Mouse (Mus musculus): Measurements from ENCODE around the gene Caly.

Gene Caly

DNA sequence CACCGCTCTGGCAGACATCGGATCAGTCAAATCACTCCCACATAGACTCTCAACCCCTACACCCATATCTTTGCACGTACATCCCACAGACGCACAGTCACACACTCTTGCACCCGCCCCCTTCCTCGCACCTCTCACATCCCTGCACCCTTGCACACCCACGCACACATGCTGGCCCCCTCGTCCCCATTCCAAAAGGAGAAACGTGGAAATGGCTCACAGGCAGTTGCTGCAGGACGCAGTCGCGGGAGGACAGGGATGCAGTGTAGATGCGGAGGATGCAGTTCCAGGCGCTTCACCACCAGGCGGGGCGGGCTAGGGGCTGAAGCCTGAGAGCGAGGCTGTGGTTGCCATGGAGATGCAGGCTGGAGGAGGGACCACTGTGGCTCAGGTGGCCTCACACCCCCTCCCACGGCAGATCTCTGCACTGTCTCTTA, at the start of gene Caly:
Gene Caly, minus strand, starts transcription at position 307 of the 437 bp plus-strand sequence.
- DNase-seq: peak; percentile 82

DNA sequence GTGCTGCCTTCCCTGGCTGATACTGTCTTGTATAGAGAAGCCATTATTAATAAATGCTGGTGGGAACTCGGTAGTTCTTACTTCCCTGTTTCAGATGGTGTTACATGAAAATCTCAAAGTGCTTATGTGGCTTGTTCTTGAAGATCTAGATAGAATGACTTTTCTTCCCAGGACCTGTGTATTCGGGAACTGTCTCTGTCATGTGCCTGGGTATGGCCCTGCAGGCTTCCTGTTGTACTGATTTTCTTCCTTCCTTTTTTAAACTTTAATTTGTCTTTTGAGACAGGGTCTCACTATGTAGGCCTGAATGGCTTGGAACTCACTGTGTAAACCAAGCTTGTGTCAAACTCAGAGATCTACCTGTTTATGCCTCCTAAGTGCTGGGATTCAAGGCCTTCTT, 45.6 kb upstream of the Caly start:
- no peak for DNase-seq

DNA sequence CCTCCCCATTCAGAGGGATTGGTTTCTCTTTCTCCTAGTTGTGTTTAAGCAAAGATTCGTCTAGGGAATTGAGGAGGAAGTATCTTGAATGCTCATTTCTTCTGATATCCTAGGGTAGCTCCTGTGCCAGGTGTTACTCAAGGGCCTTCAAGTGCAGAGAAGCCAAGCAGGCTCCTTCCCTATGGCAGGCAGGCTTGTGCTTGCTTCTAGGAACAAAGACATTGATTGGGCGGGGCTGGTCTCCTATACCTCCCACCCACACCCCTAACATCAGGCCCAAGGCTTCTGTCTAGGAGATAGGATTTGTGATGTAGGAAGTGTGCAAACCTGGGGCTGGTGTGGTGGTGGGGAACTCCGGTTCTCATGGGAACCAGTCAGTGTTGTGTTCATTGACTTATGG, 44.6 kb upstream of the Caly start:
- no peak for DNase-seq

DNA sequence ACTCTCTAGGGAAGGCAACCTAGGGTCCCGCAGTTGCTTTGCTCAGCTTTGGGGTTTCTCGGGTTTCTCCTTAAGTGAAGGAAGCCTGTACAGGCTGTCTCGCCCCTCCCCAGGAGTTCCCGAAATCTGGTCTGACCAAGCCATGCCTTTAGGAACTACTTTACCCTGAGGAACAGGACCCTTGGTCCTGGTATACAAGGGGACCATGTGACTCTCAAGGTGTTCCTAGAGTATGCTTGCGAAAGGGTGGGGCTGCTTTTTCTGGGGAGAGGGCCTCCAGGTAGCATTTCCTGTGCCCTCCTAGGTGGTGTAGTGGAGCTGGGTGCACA, 43.6 kb upstream of the Caly start:
- no peak for DNase-seq

DNA sequence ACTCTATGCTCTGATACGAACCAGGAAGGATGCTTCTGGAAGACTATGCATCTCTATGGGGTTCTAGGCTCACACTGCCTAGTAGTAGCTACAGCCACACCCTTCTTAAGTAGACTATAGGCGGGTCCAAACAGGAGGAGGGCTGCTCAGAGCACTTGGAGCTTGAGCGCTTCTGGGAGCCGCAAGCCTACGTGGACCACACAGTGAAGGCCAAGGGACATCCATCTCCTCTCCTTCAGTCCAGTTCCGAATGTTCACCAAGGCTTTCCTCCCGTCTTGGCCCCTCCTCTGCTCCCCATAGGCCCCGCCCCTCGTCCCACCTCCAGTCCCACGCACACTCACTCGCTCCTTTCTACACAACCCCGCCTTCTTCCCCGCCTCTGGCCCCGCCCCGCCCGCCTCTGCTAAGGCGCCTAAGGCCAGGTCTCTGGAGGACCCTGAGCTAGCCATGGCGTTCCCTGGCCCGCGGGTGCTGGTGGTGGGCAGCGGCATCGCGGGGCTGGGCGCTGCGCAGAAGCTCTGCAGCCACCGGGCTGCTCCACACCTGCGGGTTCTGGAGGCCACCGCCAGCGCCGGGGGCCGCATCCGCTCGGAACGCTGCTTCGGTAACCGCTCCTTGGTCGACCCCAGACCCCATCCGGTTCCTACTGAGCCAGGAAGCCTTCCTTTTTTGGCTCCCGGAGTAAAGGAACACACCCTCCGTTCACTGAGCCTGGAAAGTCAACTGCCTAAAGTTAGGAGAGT, 43.1 kb upstream of the Caly start:
- DNase-seq: peak; percentile 94

DNA sequence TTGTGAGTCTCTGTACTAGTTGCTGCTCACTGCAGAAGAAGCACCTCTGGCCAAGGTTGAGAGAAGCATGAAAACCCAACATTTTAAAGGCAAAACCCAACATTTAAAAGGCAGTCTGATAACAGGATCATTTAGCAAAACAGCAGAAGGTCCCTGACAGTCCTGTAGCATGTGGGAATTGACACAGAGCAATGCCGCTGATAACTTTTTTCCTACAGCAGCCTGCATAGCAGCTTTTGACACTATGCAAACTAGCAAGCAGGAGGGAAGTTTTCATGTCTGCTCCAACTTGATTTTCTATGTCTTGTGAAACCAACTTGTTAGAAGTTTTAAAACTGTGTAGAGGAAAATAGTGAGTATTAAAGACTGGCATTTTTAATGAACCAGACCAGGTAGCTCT, 42.0 kb upstream of the Caly start:
- DNase-seq: no peak

DNA sequence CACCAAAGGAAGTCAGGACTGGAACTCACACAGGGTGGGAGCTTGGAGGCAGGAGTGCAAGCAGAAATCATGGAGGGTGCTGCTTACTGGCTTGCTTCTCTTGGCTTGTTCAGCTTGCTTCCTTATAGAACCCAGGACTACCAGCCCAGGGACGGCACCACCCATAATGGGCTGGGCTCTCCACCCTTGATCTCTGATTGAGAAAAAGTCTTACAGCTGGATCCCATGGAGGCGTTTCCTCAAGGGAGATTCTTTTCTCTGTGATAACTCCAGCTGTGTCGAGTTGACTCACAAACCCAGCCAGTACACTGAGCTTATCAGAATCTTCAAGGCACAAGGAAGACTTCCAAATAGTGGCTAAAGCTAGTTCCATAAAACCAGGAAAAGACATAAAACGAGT, 40.4 kb upstream of the Caly start:
- DNase-seq: no peak

DNA sequence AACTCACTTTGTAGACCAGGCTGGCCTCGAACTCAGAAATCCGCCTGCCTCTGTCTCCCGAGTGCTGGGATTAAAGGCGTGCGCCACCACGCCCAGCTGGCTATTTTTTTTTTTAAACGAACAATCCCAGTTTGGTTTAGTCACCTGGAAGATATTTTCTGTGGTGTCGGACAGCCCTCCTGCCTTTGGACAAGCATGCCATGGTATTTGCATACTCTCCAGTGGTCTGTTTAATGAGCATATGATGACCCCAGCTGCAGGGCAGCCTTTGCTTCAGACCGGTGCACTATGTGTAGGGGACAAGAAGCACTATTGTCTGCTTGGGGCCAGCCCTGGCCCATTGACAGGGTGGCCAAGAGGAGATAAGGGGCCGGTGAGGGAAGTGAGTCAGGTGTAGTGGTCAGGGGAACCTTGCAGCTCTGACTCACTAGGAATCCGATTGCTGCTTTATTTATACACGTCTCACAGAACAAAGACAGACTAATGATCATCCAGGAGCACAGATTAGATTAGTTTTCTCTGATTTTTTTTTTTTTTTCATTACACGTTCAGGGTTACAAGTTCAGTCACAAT, 39.1 kb upstream of the Caly start:
- no peak for DNase-seq

DNA sequence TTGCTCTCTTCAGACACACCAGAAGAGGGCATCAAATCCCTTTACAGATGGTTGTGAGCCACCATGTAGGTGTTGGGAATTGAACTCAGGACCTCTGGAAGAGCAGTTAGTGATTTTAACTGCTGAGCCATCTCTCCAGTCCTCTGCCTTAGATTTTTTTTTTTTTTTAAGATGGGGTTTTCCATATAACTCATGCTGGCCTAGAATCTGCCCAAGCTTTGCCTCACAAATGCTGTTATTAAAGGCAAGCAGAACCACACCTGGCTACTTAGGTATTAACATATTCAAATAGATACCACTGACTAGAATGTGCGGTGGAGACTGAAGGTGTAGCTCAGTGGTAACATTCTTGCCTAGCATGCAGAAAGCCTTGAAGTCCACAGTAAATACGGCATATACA, 38.1 kb upstream of the Caly start:
- no peak for DNase-seq

DNA sequence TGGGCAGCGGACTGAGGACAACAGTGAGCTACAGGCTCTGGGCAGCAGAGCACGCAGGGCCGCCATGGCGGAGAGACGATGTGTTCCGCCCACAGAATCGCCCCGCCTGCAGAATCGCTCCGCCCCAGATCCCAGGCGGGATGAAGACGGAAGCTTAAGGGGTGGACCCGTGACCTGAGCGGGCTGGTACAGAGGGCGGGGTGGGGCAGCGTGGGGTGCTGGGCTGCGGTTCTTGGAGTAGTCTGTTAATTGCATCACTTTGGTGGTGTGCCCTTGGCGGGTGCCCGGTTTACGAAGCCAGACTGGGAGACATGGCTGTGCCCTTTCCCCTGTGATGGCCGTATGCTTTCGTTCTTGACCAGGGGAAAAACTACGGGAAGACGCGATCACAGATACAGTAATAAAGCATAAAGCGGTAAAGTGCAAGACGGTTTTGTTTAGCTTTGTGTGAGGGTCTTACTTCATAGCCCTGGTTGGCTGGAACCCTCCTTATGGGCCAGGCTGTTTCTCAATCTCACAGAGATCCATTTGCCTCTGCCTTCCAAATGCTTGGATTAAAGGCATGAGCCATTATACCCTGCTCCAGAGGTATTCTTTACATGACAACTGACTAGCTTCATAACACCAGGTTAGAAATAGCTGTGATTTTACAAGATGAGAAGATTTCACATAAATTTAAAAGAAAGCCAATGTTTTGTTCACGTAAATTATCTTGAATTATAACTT, 34.1 kb upstream of the Caly start, which contains the start of gene Echs1:
Gene Echs1, minus strand, starts transcription at position 148 of the 726 bp plus-strand sequence.
- DNase-seq: peak; percentile 85

DNA sequence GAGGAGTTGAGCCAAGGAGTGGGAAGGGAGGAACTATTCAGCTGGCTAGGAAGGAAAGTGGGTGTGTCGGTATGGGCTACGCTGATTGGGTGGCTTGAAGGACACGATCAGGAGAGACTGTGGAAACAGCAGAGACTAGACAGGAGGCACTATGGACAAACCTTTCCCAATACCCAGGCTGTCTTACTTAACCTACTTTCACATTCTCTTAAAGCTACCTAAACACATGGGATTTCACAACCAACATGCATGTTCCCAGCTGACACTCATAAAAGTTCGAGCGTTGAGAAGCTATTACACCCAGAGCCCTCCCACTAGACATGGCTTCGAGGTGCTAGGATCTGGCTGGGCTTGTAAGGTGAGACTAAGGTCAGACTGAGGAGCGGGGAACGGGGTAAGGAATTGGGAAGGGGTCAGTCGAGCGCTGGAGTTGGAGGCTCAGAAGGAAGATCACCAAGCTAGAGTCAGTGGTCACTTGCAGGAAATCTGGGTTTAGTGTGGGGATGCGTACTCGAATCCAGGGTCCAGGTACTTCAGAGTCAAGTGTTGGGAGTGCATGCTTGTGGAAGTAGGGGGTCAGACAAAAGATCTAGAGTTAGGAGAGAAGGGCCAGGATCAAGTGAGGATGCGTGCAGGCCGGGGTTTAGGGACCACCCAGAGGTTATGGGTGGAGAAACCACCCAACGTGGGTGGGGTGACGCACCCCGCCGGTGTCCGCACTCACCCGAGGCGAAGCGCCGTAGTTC, 33.4 kb upstream of the Caly start, which contains the start of gene Paox:
Gene Paox, plus strand, starts transcription at position 217 of the 746 bp plus-strand sequence.
- DNase-seq: no peak

DNA sequence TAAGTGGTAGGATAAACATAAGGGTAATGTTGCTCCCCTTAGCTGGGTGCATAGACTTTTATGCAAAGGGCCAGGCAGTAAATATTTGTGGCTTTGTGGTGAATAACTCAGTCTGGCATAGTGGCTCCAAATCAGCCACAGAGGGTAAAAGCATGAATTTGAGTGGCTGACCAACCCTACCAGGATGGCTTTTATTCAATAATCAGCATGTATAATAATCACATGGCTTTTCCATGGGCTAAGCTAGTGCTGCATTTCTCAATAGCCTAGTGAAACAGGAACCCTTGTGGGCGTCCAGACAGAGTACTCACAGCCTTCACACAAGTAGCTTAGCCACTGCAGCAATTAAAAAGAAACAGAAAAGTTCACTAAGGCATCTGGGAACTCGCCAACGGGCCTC, 29.6 kb upstream of the Caly start:
- no peak for DNase-seq

DNA sequence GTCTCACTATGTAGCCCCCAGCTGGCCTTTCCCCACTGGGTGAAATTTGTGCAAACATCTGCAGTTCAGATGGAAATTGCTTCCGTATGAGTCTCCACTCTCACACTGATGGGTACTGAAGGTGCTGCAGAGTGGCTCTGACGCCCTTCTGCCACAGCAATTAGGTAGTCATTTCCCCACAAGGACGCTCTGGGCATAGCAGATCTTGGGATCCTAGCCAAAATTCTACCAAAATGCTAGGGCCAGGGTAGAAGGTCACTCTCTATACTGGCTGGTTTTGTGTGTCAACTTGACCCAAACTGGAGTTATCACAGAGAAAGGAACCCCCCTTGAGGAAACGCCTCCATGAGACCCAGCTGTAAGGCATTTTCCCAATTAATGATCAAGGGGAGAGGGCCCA, 21.7 kb upstream of the Caly start:
- DNase-seq: no peak

DNA sequence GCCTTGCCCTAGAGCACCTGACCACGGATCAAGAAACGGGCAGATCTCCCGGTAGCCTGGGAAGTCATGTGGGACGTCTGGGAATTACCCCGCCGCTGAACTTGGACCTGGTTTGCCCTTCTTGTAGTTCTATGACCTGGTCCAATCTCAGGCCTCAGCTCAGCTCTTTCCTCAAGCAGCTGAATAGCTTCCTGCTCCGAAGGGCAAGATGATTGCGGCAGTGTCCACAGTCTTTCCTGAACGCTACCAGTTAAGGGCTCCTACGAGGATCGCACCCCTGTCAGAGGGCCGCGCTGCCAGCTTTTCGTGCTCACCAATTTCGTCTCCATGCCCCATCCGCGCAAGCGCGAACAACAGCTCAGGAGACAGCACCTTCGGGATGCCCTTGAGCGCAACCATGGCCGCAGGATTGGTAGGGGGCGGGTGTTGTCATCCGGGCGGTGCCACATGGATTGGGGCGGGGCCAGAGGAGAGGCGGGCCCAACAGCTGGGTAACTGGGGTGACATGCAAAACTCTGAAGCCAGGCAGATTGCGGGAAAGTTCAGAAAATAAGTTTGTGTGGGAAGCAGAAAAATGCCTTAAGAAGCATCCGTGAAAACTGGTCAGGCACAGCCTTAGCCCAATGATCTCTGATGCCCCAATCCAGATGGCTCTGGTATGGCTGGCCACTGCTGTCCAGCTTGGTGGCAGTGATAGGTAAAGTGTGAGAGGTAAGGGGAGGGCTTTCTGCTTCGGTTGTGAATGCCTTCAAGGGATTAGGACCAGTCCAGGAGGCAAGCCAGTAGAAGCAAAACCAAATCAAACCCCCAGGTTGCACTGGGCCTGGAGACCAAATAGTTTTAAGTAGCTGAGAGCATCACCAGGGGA, 19.9 kb upstream of the Caly start, which contains the start of gene Fuom:
Gene Fuom, minus strand, starts transcription at position 449 of the 868 bp plus-strand sequence.
- peak; percentile 88 for DNase-seq

DNA sequence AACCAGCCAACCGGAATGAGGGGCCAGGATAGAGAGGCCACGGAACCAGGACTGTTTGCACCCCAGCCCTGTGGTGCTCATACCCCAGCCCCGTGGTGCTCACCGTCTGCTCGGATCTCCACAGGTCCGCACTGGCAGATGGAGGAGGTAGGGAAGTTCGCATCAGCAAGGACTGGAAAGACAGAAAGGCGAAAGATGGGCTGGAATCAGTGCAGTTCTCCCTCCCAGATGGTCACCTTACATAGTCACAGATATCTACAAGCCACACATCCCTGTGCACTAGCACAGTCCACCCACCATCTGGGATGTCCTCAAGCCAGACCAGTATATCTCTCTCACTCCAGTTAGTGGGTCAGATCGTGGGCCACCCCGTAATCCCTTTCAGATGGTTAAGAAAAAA, 19.1 kb upstream of the Caly start:
- peak; percentile 59 for DNase-seq

DNA sequence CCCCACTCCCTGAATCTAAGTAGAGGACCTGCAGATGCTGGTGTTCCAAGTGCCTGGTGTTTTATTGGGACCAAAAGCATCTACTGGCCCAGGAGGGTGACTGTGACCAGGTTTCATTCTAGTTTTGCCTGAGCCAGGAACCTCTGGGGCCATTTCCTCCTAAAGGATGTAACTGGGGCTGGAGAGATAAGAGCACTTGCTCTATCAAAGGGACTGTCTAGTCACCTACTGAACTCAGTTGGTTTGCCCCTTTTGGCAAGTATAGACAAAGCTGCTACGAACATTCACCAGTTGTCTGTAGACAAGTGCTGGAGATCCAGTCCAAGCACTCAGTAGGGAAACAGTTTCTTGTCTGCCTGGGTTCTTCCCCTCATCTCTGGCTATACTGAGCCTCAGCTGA, 16.1 kb upstream of the Caly start:
- DNase-seq: no peak

DNA sequence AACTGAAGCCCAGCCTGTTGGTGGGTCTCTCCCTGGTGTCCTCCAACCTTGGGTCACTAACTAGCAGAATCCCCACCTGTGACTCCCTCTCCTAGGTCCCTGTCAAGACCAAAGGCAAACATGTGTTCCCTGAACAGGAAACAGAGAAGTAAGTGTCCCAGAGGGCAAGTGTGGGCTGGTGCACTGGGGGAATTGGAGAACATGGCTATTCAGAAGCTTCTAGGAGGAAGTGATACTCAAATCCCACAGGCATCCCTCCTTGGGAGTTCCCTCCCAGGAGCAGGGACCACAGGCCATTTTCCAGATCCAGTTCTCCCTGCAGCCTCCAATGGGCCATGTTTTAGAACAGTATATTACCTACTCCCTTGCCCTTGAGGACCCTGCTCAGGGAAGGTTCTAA, 13.7 kb upstream of the Caly start:
- no peak for DNase-seq

DNA sequence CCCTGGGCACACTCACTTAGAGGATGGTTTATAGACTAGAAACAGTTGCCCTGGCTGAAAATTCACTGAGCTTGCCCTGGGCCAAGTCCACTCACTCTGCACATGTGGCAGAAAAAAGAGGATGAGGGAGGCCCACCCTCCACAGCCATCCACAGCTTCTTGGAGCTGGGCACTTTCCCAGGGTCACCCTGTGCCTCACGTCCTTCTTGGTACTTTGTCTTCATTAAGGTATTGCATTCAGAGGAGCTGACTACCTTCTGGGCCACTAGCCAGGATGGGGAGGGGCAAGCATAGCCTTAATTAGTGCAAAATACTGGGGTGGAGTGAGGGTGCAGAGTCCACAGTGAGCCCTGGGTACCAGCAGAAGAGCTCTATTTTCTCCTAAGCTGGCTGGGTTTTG, 13.2 kb upstream of the Caly start:
- no peak for DNase-seq

DNA sequence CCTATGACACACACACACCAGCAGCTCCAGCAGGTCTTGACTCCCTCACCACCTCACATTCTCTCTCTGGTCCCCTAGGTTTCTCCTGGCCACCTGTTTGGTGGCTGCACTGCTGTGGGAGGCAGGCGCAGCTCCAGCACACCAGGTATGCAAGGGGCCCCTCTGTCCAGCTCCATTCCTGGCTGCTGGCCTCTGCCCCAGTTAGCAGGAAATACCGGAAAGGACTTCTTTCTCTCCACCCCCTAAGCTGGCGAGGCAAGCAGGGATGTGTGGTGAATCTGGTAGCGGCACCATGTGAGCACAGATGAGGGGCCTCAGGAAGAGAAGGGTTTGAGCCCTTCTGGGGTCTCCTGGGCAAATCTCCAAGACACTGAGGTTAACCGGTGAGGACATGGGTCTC, 12.6 kb upstream of the Caly start:
- DNase-seq: no peak

DNA sequence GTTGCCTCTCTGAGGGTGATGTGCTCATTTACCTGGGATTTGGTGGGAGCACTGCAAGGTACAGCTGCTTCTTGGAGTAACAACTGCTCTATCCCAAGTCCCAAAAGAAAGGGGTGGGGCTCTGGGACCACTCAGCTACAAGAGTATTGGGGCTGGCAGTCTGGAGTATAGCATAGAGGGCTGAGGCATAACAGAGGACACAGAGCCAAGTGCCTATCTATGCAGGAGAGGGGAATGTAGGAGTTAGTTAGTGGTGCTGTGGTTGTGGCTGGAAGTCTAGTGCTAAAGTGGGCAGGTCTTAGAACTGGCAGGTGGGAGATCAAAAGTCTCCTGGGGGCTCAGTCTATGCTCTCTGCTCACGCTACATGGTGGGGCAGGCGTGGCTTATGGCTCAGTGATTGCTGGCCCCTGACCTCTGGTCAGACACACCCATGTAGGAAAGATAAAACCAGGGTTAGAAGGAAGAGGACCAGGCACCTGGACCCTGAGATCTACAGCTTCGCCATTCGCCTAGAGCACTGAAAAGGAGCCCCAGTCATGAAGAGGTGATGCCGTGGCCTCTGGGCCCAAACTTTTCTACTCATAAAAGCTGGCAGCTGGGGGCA, 10.7 kb upstream of the Caly start, which contains the start of gene Prap1:
Gene Prap1, plus strand, starts transcription at position 472 of the 605 bp plus-strand sequence.
- no peak for DNase-seq

DNA sequence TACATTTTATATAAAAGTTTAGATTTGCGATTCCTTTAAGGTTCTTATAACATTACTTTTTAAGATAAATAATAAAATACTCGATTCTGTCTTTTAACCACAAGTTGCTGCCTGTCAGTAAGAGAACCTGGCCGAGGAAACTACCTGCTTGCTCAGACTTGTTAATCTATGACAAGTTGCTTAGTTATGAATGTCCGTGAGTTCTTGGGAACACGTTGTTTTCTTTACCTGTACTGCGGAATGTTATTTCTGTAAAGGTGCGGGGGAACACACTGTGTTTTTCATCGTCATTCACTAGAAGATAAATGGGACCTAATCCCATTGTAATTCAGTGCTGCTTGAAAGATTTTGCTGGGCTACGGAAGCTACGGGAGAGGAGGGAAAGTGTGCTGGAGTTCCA, 8.3 kb upstream of the Caly start:
- DNase-seq: no peak
